Mouse (Mus musculus) intestine, postnatal 0 days (tissue): ENCODE data around the gene Gm1043. TPM values are rescaled to one million over a fixed set of nuclear protein-coding genes. Genes with fewer than 3 reads are reported as not detected.

Experiments
- ATAC-seq: fragments of 200-750 bp; cut with Nextera tagmentation; 2 replicates; pipeline ENCODE4 v1.8.0; 2017; ENCODE audit warnings: mild to moderate bottlenecking, moderate TSS enrichment, moderate library complexity
- H3K27ac ChIP-seq: fragments of 300-500 bp; sonication (generic); 2 replicates; pipeline ENCODE4 v1.5.1; 2014; ENCODE audit warnings: mild to moderate bottlenecking, low read depth, low read length, moderate library complexity
- H3K27me3 ChIP-seq: fragments of 300-500 bp; sonication (generic); replicated peaks from 2 replicates; pipeline ENCODE4 v1.6.1; 2014; ENCODE audit warnings: low read length, mixed read lengths; ENCODE audit not compliant: control insufficient read depth, insufficient read depth
- H3K36me3 ChIP-seq: fragments of 300-500 bp; sonication (generic); 2 replicates; pipeline ENCODE4 v1.6.1; 2014; ENCODE audit warnings: mild to moderate bottlenecking, moderate library complexity; ENCODE audit not compliant: control insufficient read depth, insufficient read depth
- H3K4me1 ChIP-seq: fragments of 300-500 bp; sonication (generic); replicated peaks from 2 replicates; pipeline ENCODE4 v1.6.1; 2014; ENCODE audit warnings: antibody characterized with exemption, low read length, mixed read lengths; ENCODE audit not compliant: control insufficient read depth, insufficient read depth
- H3K4me2 ChIP-seq: fragments of 300-500 bp; sonication (generic); replicated peaks from 2 replicates; pipeline ENCODE4 v1.6.1; 2014; ENCODE audit warnings: low read depth, mild to moderate bottlenecking, moderate library complexity
- H3K4me3 ChIP-seq: fragments of 300-500 bp; sonication (generic); 2 replicates; pipeline ENCODE4 v1.5.1; 2014; ENCODE audit warnings: low read depth, low read length
- H3K9ac ChIP-seq: fragments of 300-500 bp; sonication (generic); 2 replicates; pipeline ENCODE4 v1.6.1; 2014; ENCODE audit warnings: mild to moderate bottlenecking, low read depth, low read length
- H3K9me3 ChIP-seq: fragments of 300-500 bp; sonication (generic); 2 replicates; pipeline ENCODE4 v1.6.1; 2016; ENCODE audit warnings: mixed run types; ENCODE audit not compliant: control insufficient read depth
- CTCF ChIP-seq: sonication (generic); IDR thresholded peaks from 2 replicates; pipeline ENCODE4 v1.5.1; 2016; ENCODE audit warnings: low read depth, mild to moderate bottlenecking, control low read depth, antibody characterized with exemption, moderate library complexity
- WGBS: fragments of 180-500 bp; shearing (Covaris S2); extraction: QIAGEN DNeasy Blood & Tissue Kit; methylation state at CpG from one replicate; pipeline ENCODE4 v1.1.7; 2014; 5-methylcytosine and 5-hydroxymethylcytosine counted together
- polyA plus RNA-seq: library from polyadenylated mRNA; unstranded; fragments of >200 nt; fragmentation: Nextera tagmentation; extraction: Ambion mirVana; gene quantifications from 2 replicates; pipeline ENCODE4 v1.2.1, GENCODE M21; 2015

Gene Gm1043
- polyA plus RNA-seq, 1 experiment from 2014 or later = 0.03 TPM

GRCm38 (mm10) chr5:37088342-37089108 lies 3.4 kb downstream of the Gm1043 start:
- Histone ChIP-seq H3K9ac (no peak overlapping the region), H3K4me1 (no peaks in the 10 kb centered on the region), H3K36me3 (no peaks in the 10 kb centered on the region; the same call in 1 of the 2 replicates), H3K9me3 (no peaks in the 10 kb centered on the region), H3K27me3 (no peaks in the 10 kb centered on the region), H3K27ac (peak overlapping the region; percentile 15), H3K4me2 (no peak overlapping the region), H3K4me3 (no peak overlapping the region)
- 29% methylated on average over 1 of the region's 1 CpGs for WGBS
- ATAC-seq = peak; percentile 83
- no peak for TF ChIP-seq CTCF

GRCm38 (mm10) chr5:37091171-37091628 lies 6.0 kb downstream of the Gm1043 start:
- no peak overlapping the region for H3K27ac ChIP-seq
- H3K4me2 ChIP-seq = peak overlapping the region; percentile 52
- H3K36me3 ChIP-seq = no peaks in the 10 kb centered on the region; the same call in 1 of the 2 replicates
- no peaks in the 10 kb centered on the region for H3K27me3 ChIP-seq
- no peaks in the 10 kb centered on the region for H3K4me1 ChIP-seq
- H3K4me3 ChIP-seq = peak overlapping the region; percentile 20
- no peaks in the 10 kb centered on the region for H3K9me3 ChIP-seq
- peak; percentile 35 for TF ChIP-seq CTCF
- H3K9ac ChIP-seq = no peak overlapping the region
- ATAC-seq = no peak
- WGBS = 12% methylated on average over 43 of the region's 47 CpGs

DNA sequence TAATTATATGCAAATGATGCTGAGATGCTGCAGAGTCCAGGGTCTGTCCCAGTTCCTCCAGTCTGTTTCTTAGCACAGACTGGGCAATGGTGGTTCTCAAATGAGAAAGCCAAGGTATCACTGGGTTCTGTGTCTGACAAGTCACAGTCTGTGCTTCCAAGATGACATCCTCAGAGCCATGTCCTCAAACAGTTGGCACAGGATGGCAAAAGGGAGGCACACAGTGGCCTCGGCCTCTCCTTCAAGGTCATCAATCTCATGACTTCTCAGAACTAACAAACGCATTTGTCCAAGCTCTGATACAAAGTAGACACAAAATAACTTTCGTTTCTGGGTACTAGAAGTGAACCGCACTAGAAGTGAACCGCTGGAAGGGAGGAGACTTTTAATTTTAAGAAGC lies 9.8 kb downstream of the Gm1043 start:
- 78% methylated on average over 5 of the region's 5 CpGs for WGBS
- Histone ChIP-seq H3K4me1 (no peaks in the 10 kb centered on the region), H3K27me3 (no peaks in the 10 kb centered on the region), H3K9ac (no peak overlapping the region), H3K9me3 (no peaks in the 10 kb centered on the region), H3K36me3 (no peaks in the 10 kb centered on the region; the same call in 1 of the 2 replicates), H3K4me3 (no peak overlapping the region), H3K4me2 (no peak overlapping the region), H3K27ac (no peak overlapping the region)
- ATAC-seq = no peak
- TF ChIP-seq CTCF = no peak

DNA sequence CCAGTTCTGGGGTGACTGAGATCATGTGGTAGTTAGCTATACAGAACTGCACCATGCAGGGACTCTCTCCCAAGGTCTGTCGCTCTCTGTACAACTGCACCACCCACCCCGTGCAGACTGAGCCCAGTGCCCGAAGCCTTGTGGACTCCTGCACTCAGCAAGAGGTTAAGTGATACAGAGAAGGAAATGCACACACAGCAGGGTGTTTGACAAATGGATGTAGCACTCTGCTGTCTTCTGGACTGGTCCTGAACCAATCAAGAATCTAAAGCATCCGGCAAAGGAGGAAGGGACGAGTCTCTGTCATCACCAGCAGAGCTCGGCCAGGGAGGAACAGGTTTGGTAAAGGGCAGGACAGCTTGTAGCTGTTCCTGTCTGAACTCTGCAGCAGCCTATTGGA lies 12.4 kb downstream of the Gm1043 start:
- H3K27me3 ChIP-seq = no peaks in the 10 kb centered on the region

GRCm38 (mm10) chr5:37100813-37101212 lies 15.6 kb downstream of the Gm1043 start:
- H3K27me3 ChIP-seq = no peaks in the 10 kb centered on the region
- no peak for TF ChIP-seq CTCF
- peaks cover 6% of the 10 kb centered on the region; the same call in 1 of the 2 replicates for H3K36me3 ChIP-seq
- H3K4me1 ChIP-seq = no peaks in the 10 kb centered on the region
- no peak overlapping the region for H3K27ac ChIP-seq
- no peak overlapping the region for H3K4me2 ChIP-seq
- no peak overlapping the region for H3K4me3 ChIP-seq
- H3K9ac ChIP-seq = no peak overlapping the region
- no peaks in the 10 kb centered on the region for H3K9me3 ChIP-seq
- WGBS = 75% methylated on average over 5 of the region's 5 CpGs
- no peak for ATAC-seq

More for the DNA sequence above, 12.4 kb downstream of the Gm1043 start:
- Histone ChIP-seq H3K27ac (no peak overlapping the region), H3K4me3 (no peak overlapping the region), H3K4me2 (no peak overlapping the region), H3K4me1 (no peaks in the 10 kb centered on the region), H3K9ac (no peak overlapping the region), H3K9me3 (no peaks in the 10 kb centered on the region), H3K36me3 (no peaks in the 10 kb centered on the region)
- 66% methylated on average over 6 of the region's 6 CpGs for WGBS
- ATAC-seq = no peak
- TF ChIP-seq CTCF = no peak

DNA sequence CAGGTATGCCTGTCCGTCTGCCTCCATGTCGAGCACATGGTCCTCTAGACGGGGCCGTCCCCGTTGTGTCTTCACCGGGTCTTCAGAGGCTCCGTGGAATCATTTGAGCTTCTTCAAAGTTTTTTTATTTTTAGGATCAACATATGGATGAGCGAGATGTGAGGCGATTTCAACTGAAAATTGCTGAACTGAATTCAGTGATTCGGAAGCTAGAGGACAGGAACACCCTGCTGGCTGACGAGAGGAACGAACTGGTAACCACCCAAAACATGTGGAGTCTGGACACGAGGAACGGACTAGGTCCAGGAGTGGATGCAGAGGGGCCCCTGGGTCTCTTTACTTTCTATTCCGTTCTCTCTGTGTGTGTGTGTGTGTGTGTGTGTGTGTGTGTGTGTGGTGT lies 16.5 kb downstream of the Gm1043 start:
- H3K4me3 ChIP-seq = no peak overlapping the region
- no peak overlapping the region for H3K4me2 ChIP-seq
- no peak overlapping the region for H3K9ac ChIP-seq
- H3K27ac ChIP-seq = no peak overlapping the region
- no peak for ATAC-seq
- peaks cover 6% of the 10 kb centered on the region; the same call in 1 of the 2 replicates for H3K36me3 ChIP-seq
- no peaks in the 10 kb centered on the region for H3K27me3 ChIP-seq
- WGBS = 76% methylated on average over 15 of the region's 15 CpGs
- H3K9me3 ChIP-seq = no peaks in the 10 kb centered on the region
- no peaks in the 10 kb centered on the region for H3K4me1 ChIP-seq
- TF ChIP-seq CTCF = no peak
